Mouse (Mus musculus) C2C12 (cell line): ENCODE data around the gene Zdhhc11.

ENCODE experiments used
- CTCF ChIP-seq: IDR thresholded peaks from one replicate; pipeline ENCODE4 v1.5.1; 2011; ENCODE audit not compliant: control insufficient read depth, insufficient read depth, insufficient read length
- USF1 ChIP-seq: IDR thresholded peaks from one replicate; pipeline ENCODE4 v1.6.1; 2011; ENCODE audit warnings: low read depth, mild to moderate bottlenecking, control low read depth, moderate library complexity

- TF ChIP-seq USF1 (peak; percentile 69), CTCF (no peak)
These were observed 46.4 kb downstream of the Zdhhc11 start for GRCm38 (mm10) chr13:74009791-74010614.
